Mouse (Mus musculus) megakaryocyte, embryonic 14.5 days (primary cell): ENCODE measurements around the gene Cln5. TPM values are rescaled to one million over a fixed set of nuclear protein-coding genes. Genes with fewer than 3 reads are reported as not detected.

Experiments used
- H3K27me3 ChIP-seq: replicated peaks from 2 replicates; pipeline ENCODE3; 2012; ENCODE audit warnings: inconsistent platforms
- H3K36me3 ChIP-seq: replicated peaks from 2 replicates; pipeline ENCODE3; 2012; ENCODE audit warnings: low read length, inconsistent platforms, mixed read lengths
- H3K4me1 ChIP-seq: 2 replicates; pipeline ENCODE4 v1.6.1; 2012; ENCODE audit warnings: inconsistent platforms
- H3K4me3 ChIP-seq: replicated peaks from 2 replicates; pipeline ENCODE3; 2012; ENCODE audit warnings: moderate library complexity, mild to moderate bottlenecking, inconsistent platforms
- H3K9me3 ChIP-seq: 2 replicates; pipeline ENCODE4 v1.6.1; 2012; ENCODE audit warnings: inconsistent platforms
- FLI1 ChIP-seq: IDR thresholded peaks from 2 replicates; pipeline ENCODE4 v1.6.1; 2012; ENCODE audit warnings: low read length, inconsistent platforms, mixed read lengths
- GATA1 ChIP-seq: IDR thresholded peaks from 3 replicates; pipeline ENCODE4 v1.6.1; 2012; ENCODE audit warnings: mixed read lengths, low read length, inconsistent platforms, borderline replicate concordance
- polyA plus RNA-seq: library from polyadenylated mRNA; stranded (reverse); fragments of >175 nt; gene quantifications from 2 replicates; pipeline ENCODE4 v1.2.3, GENCODE M21; 2012; ENCODE audit warnings: low replicate concordance; ENCODE audit not compliant: insufficient read depth

Cln5 gene
- polyA plus RNA-seq, 1 experiment: 3.6 TPM

- H3K27me3 ChIP-seq: peaks cover 3% of the 10 kb centered on the region
- no peaks in the 10 kb centered on the region for H3K9me3 ChIP-seq
- peaks cover 53% of the 10 kb centered on the region for H3K4me1 ChIP-seq
- H3K36me3 ChIP-seq: peaks cover 86% of the 10 kb centered on the region
- TF ChIP-seq FLI1 (no peak), GATA1 (no peak)
- H3K4me3 ChIP-seq: no peak overlapping the region
These were observed 7.4 kb downstream of the Cln5 start for GRCm38 (mm10) chr14:103077272-103078005.

- TF ChIP-seq FLI1: no peak
- Histone ChIP-seq H3K9me3 (no peaks in the 10 kb centered on the region), H3K36me3 (peaks cover 86% of the 10 kb centered on the region), H3K4me3 (no peak overlapping the region), H3K27me3 (peaks cover 9% of the 10 kb centered on the region), H3K4me1 (peaks cover 50% of the 10 kb centered on the region)
These were observed 8.2 kb downstream of the Cln5 start for GRCm38 (mm10) chr14:103078006-103078912.

- H3K4me3 ChIP-seq: no peak overlapping the region
- peaks cover 10% of the 10 kb centered on the region for H3K27me3 ChIP-seq
- H3K36me3 ChIP-seq: peaks cover 88% of the 10 kb centered on the region
- peaks cover 45% of the 10 kb centered on the region for H3K4me1 ChIP-seq
- TF ChIP-seq GATA1: no peak
- no peak for TF ChIP-seq FLI1
- no peaks in the 10 kb centered on the region for H3K9me3 ChIP-seq
These were observed 9.4 kb downstream of the Cln5 start for GRCm38 (mm10) chr14:103079209-103079977.

GRCm38 (mm10) chr14:103085840-103086533, 16.0 kb downstream of the Cln5 start:
- Histone ChIP-seq H3K9me3 (no peaks in the 10 kb centered on the region), H3K4me3 (no peak overlapping the region), H3K4me1 (peaks cover 57% of the 10 kb centered on the region), H3K27me3 (peaks cover 12% of the 10 kb centered on the region), H3K36me3 (peaks cover 87% of the 10 kb centered on the region)
- no peak for TF ChIP-seq FLI1
- no peak for TF ChIP-seq GATA1

- Histone ChIP-seq H3K36me3 (peaks cover 91% of the 10 kb centered on the region), H3K4me1 (peaks cover 62% of the 10 kb centered on the region), H3K9me3 (no peaks in the 10 kb centered on the region), H3K4me3 (peak overlapping the region; percentile 76), H3K27me3 (peaks cover 12% of the 10 kb centered on the region)
- TF ChIP-seq GATA1 (peak; percentile 45; the same call in 1 of the 3 replicates), FLI1 (no peak)
These were observed 16.8 kb downstream of the Cln5 start for GRCm38 (mm10) chr14:103086671-103087324.

GRCm38 (mm10) chr14:103087846-103088245, 17.8 kb downstream of the Cln5 start:
- no peak for TF ChIP-seq FLI1
- no peak for TF ChIP-seq GATA1
- Histone ChIP-seq H3K36me3 (peaks cover 91% of the 10 kb centered on the region), H3K4me3 (no peak overlapping the region), H3K4me1 (peaks cover 66% of the 10 kb centered on the region), H3K9me3 (no peaks in the 10 kb centered on the region), H3K27me3 (peaks cover 8% of the 10 kb centered on the region)

- H3K4me1 ChIP-seq: peaks cover 71% of the 10 kb centered on the region
- H3K9me3 ChIP-seq: no peaks in the 10 kb centered on the region
These were observed 18.6 kb downstream of the Cln5 start for GRCm38 (mm10) chr14:103088624-103089023.

GRCm38 (mm10) chr14:103093236-103093635, 23.2 kb downstream of the Cln5 start:
- peaks cover 68% of the 10 kb centered on the region for H3K4me1 ChIP-seq
- no peak overlapping the region for H3K4me3 ChIP-seq
- TF ChIP-seq FLI1 (no peak), GATA1 (no peak)
- peaks cover 7% of the 10 kb centered on the region for H3K27me3 ChIP-seq
- no peaks in the 10 kb centered on the region for H3K9me3 ChIP-seq
- peaks cover 83% of the 10 kb centered on the region for H3K36me3 ChIP-seq

More at GRCm38 (mm10) chr14:103088624-103089023, 18.6 kb downstream of the Cln5 start:
- TF ChIP-seq FLI1 (no peak), GATA1 (no peak)
- peaks cover 92% of the 10 kb centered on the region for H3K36me3 ChIP-seq
- H3K27me3 ChIP-seq: peaks cover 3% of the 10 kb centered on the region
- no peak overlapping the region for H3K4me3 ChIP-seq
